Mouse (Mus musculus) limb, embryonic 14.5 days (tissue): Measurements from ENCODE around the gene Slc23a2. TPM values are rescaled to one million over a fixed set of nuclear protein-coding genes. Genes with fewer than 3 reads are reported as not detected.

Experiments
- ATAC-seq: fragments of 200-750 bp; cut with Nextera tagmentation; 2 replicates; pipeline ENCODE4 v1.8.0; 2017; ENCODE audit warnings: low read depth, moderate number of reproducible peaks, moderate TSS enrichment; ENCODE audit not compliant: low FRiP score
- DNase-seq: peaks from one replicate; pipeline ENCODE4 v3.0.0-alpha.2; 2015; ENCODE audit warnings: low spot score
- H3K27ac ChIP-seq: fragments of 300-500 bp; sonication (generic); replicated peaks from 2 replicates; pipeline ENCODE4 v1.5.1; 2014; ENCODE audit warnings: low read depth, mild to moderate bottlenecking, low read length, moderate library complexity, mixed read lengths
- H3K27me3 ChIP-seq: fragments of 300-500 bp; sonication (generic); 2 replicates; pipeline ENCODE4 v1.6.1; 2014; ENCODE audit warnings: low read length, mixed read lengths; ENCODE audit not compliant: control insufficient read depth, insufficient read depth
- H3K36me3 ChIP-seq: fragments of 300-500 bp; sonication (generic); 2 replicates; pipeline ENCODE4 v1.6.1; 2014; ENCODE audit warnings: mild to moderate bottlenecking, low read length, moderate library complexity, mixed read lengths; ENCODE audit not compliant: control insufficient read depth, insufficient read depth
- H3K4me1 ChIP-seq: fragments of 300-500 bp; sonication (generic); 2 replicates; pipeline ENCODE4 v1.6.1; 2014; ENCODE audit warnings: antibody characterized with exemption, low read length, mixed read lengths; ENCODE audit not compliant: control insufficient read depth, insufficient read depth
- H3K4me2 ChIP-seq: fragments of 300-500 bp; sonication (generic); replicated peaks from 2 replicates; pipeline ENCODE4 v1.6.1; 2014; ENCODE audit warnings: low read depth, mild to moderate bottlenecking, low read length, moderate library complexity; ENCODE audit not compliant: severe bottlenecking
- H3K4me3 ChIP-seq: fragments of 300-500 bp; sonication (generic); replicated peaks from 2 replicates; pipeline ENCODE4 v1.5.1; 2014; ENCODE audit warnings: low read length
- H3K9ac ChIP-seq: fragments of 300-500 bp; sonication (generic); 2 replicates; pipeline ENCODE4 v1.6.1; 2014; ENCODE audit warnings: mild to moderate bottlenecking, low read depth, low read length, moderate library complexity; ENCODE audit not compliant: severe bottlenecking
- H3K9me3 ChIP-seq: fragments of 300-500 bp; sonication (generic); 2 replicates; pipeline ENCODE4 v1.6.1; 2016; ENCODE audit warnings: low read length; ENCODE audit not compliant: control insufficient read depth
- POLR2A ChIP-seq: fragments of 200-500 bp; IDR thresholded peaks from 2 replicates; pipeline ENCODE4 v1.8.0; 2012; ENCODE audit warnings: inconsistent platforms, mild to moderate bottlenecking, moderate library complexity, borderline replicate concordance; ENCODE audit not compliant: insufficient read depth, insufficient read length; ENCODE audit errors: extremely low read depth
- WGBS: fragments of 180-500 bp; shearing (Covaris S2); extraction: QIAGEN DNeasy Blood & Tissue Kit; methylation state at CpG from one replicate; pipeline ENCODE4 v1.1.7; 2014; 5-methylcytosine and 5-hydroxymethylcytosine counted together
- polyA plus RNA-seq, 2 experiments: library from polyadenylated mRNA; depleted of rRNA in 1 of 2; stranded (reverse) in 1 of 2; unstranded in 1 of 2; fragments of >200 nt; fragmentation: Nextera tagmentation in 1 of 2; extraction: Ambion mirVana in 1 of 2; gene quantifications; 2 replicates each; pipeline versions ENCODE4 v1.2.1 to v1.2.3; 2012 to 2014

Gene Slc23a2
- polyA plus RNA-seq, 2 experiments = 15.6 to 17.6 TPM

DNA sequence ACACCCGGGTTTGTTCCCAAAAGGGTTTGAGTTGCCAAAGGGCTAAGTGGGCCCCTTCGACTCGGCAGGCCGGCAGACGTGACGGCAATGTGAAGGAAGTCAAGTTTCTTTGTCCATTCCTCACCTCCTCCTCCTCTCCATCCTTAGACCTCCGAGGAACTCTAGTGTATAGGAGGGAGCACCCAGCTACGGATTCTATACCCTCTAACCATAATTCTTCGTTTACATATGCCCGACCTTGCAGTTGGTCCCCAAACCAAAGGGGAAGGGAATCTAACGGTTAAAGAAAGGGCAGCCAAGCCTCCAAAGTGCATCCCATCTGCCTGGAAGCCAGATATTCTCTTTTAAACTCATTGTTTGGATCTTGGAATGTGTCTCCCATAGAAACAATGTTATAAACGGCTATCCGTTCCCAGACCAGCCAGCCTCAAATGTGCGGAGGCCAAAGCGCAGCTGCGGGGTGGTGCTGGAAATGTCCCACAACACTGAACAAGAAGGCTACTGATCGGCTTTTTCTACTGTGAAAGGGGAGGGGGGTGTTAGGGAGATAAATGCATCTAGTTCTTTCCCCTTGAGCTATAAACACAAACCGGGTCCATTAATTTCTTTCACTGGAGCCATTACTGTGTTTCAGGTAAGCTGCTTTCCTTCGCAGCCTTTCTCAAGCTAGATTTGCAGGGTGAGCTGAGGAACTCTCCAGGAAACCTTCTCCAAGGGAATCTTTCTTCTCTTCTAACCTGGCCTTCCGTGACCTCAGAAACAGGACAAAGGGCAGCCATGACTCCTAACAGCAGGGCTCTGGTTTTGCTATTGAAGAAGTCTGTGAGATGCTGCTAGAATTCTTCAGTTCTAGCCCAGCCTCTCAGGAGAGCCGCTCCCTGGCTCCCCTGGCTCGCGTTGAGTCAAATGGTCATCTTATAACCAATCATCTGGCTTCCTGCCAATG lies 114.2 kb downstream of the Slc23a2 start:
- DNase-seq (peak; percentile 63), ATAC-seq (peak; percentile 27; the same call in 1 of the 2 replicates)
- no peak for TF ChIP-seq POLR2A
- peak overlapping the region; percentile 53 for H3K9ac ChIP-seq
- H3K27ac ChIP-seq = peak overlapping the region; percentile 72
- H3K4me2 ChIP-seq = peak overlapping the region; percentile 89
- H3K27me3 ChIP-seq = peaks cover 29% of the 10 kb centered on the region
- WGBS = 15% methylated on average over 23 of the region's 23 CpGs
- H3K36me3 ChIP-seq = no peaks in the 10 kb centered on the region
- peaks cover 10% of the 10 kb centered on the region for H3K4me1 ChIP-seq
- H3K9me3 ChIP-seq = no peaks in the 10 kb centered on the region
- peak overlapping the region; percentile 50 for H3K4me3 ChIP-seq

DNA sequence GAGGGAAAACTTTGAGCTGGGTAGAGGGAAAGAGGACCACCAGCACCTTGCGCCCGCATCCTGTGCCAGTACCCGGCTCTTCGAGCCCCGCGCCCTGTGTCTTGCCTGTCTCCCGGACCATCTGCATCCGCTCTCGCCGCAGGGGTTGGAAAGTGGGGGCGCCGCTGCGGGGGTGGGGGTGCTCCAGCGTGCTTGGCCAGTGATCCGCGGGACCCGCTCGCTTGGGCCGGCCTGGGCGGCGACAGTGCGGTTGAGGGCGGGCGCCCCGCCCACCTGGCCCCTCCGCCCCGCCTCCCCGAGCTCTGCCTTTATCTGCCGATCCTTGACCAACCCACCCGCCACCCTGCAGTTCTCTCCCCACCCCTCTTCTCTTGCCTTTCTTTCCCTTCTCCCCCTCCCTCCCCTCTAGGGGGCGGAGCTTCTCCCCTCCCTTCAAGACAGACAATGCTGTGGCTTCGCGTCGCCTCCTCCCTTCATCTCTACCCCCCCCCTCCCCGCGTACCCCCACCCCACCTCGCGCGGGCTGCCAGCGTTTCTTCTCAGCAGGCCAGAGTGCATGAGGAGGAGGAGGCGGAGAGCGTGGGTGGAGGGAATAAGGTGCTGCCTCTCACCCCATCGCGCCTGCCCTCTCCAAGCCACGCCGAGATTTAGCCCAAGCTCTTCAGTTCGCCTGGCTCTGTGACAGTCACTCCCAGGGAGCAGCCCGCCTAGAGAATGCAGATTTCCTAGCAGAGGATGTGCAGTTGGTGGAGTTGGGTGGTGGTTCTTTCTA lies 115.1 kb downstream of the Slc23a2 start, which contains the start of gene Rassf2:
Gene Rassf2, minus strand, starts transcription at position 613 of the 772 bp plus-strand sequence.
- Histone ChIP-seq H3K36me3 (no peaks in the 10 kb centered on the region), H3K4me2 (peak within 1 kb of the TSS; percentile 89), H3K9me3 (no peaks in the 10 kb centered on the region), H3K4me3 (peak within 1 kb of the TSS; percentile 50), H3K9ac (peak within 1 kb of the TSS; percentile 53), H3K4me1 (peaks cover 10% of the 10 kb centered on the region), H3K27me3 (peaks cover 29% of the 10 kb centered on the region), H3K27ac (peak within 1 kb of the TSS; percentile 72)
- under 1% methylated on average over 38 of the region's 48 CpGs for WGBS
- no peak for TF ChIP-seq POLR2A
- DNase-seq = peak; percentile 80
- ATAC-seq = peak; percentile 86

DNA sequence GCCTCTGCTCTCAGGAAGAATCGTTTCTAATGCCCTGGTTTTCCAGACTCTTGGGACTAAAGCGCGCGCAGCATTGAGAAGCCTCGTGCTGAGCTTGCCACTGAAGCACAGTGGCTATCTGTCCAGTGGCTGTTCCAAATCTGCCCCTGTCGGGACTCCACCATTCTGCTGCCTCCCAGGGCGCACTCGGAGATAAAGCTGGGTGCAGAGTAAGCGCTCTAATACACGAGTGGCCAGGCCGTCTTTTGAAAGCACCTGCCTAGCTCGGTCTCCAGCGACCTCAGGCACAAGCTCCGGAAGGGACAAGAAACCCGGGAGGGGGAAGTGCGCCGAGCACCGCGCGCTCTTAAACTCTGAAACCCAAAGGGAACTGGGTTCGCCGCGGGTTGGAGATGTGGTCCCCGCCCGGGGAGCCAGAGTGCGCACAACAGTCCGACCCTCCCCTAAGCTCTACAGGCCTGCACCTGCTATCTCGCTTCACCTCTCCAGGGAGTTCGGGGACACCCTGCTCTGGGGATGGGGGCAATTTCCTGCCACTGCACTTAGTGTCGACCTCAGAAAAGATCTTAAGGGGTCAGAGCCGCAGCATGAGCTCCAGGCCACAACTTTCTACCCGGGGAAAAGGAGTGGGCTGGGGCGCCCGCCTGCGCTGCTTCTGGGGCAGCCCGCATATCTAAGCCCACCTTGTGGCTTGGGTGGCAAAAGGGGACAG lies 115.9 kb downstream of the Slc23a2 start:
- peak overlapping the region; percentile 53 for H3K9ac ChIP-seq
- no peaks in the 10 kb centered on the region for H3K36me3 ChIP-seq
- TF ChIP-seq POLR2A = no peak
- H3K27me3 ChIP-seq = peaks cover 29% of the 10 kb centered on the region
- under 1% methylated on average over 36 of the region's 36 CpGs for WGBS
- H3K9me3 ChIP-seq = no peaks in the 10 kb centered on the region
- H3K4me3 ChIP-seq = peak overlapping the region; percentile 50
- peak overlapping the region; percentile 46; the same call in 1 of the 2 replicates for H3K27ac ChIP-seq
- no peak for DNase-seq
- H3K4me1 ChIP-seq = peaks cover 10% of the 10 kb centered on the region
- H3K4me2 ChIP-seq = peak overlapping the region; percentile 89
- no peak; the same call in 1 of the 2 replicates for ATAC-seq

DNA sequence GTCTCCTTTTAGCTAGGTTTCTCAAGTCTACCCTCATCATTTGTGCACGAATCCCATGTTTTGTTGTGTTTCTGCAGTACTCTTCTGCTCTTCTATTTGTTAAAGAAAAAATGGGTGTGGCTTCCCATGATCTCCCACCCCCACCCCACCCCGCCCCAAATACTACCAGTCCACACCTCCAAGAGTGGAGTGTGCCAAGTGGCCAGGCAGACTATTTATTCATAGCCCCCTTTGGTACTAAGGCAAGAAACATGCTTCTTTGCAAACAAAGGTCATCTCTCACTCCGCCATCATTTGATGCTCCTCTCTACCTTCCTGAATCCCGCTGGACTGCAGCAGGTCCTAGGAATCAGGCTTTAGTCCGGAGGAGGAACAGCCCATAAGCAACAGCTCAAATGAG lies 116.8 kb downstream of the Slc23a2 start:
- H3K9ac ChIP-seq = no peak overlapping the region
- H3K27me3 ChIP-seq = peaks cover 29% of the 10 kb centered on the region
- no peak for ATAC-seq
- H3K27ac ChIP-seq = no peak overlapping the region
- peaks cover 10% of the 10 kb centered on the region for H3K4me1 ChIP-seq
- WGBS = 44% methylated on average over 5 of the region's 5 CpGs
- H3K36me3 ChIP-seq = no peaks in the 10 kb centered on the region
- peak overlapping the region; percentile 50 for H3K4me3 ChIP-seq
- DNase-seq = no peak
- H3K4me2 ChIP-seq = peak overlapping the region; percentile 89
- no peaks in the 10 kb centered on the region for H3K9me3 ChIP-seq
- TF ChIP-seq POLR2A = no peak
